Mouse (Mus musculus): Measurements from ENCODE around the gene Dlg3. TPM values are rescaled to one million over a fixed set of nuclear protein-coding genes. Genes with fewer than 3 reads are reported as not detected.

Gene Dlg3
- polyA plus RNA-seq, 1 experiment from 2014 or later = 2.2 TPM

GRCm38 (mm10) chrX:100832806-100833205, 65.3 kb downstream of the Dlg3 start:
- Histone ChIP-seq H3K4me2 (replicated peaks; ENCODE audit: low read depth) (no peak overlapping the region), H3K27me3 (replicated peaks; ENCODE audit: control insufficient read depth, insufficient read depth, low read length) (no peaks in the 10 kb centered on the region), H3K9me3 (ENCODE audit: control insufficient read depth) (no peaks in the 10 kb centered on the region), H3K4me3 (ENCODE audit: low read depth, low read length) (no peak overlapping the region), H3K36me3 (ENCODE audit: control insufficient read depth, insufficient read depth) (no peaks in the 10 kb centered on the region), H3K27ac (ENCODE audit: low read depth, low read length) (no peak overlapping the region), H3K9ac (ENCODE audit: low read depth, low read length) (no peak overlapping the region), H3K4me1 (replicated peaks; ENCODE audit: control insufficient read depth, insufficient read depth, low read length) (no peaks in the 10 kb centered on the region)
- 73% methylated on average over 2 of the region's 2 CpGs for WGBS
- ATAC-seq = no peak
- no peak for TF ChIP-seq CTCF (IDR thresholded peaks at IDR 0.05; ENCODE audit: low read depth)

GRCm38 (mm10) chrX:100839211-100839610, 71.7 kb downstream of the Dlg3 start:
- Histone ChIP-seq H3K4me3 (ENCODE audit: low read depth, low read length) (no peak overlapping the region), H3K27ac (ENCODE audit: low read depth, low read length) (no peak overlapping the region), H3K9me3 (ENCODE audit: control insufficient read depth) (no peaks in the 10 kb centered on the region), H3K9ac (ENCODE audit: low read depth, low read length) (no peak overlapping the region), H3K4me1 (replicated peaks; ENCODE audit: control insufficient read depth, insufficient read depth, low read length) (no peaks in the 10 kb centered on the region), H3K36me3 (ENCODE audit: control insufficient read depth, insufficient read depth) (no peaks in the 10 kb centered on the region), H3K27me3 (replicated peaks; ENCODE audit: control insufficient read depth, insufficient read depth, low read length) (no peaks in the 10 kb centered on the region), H3K4me2 (replicated peaks; ENCODE audit: low read depth) (no peak overlapping the region)
- TF ChIP-seq CTCF (IDR thresholded peaks at IDR 0.05; ENCODE audit: low read depth) = no peak
- no peak for ATAC-seq

Other genes with a start within 250 kb of the Dlg3 start
- not detected in 2 replicates for gene Dgat2l6, start 242.9 kb upstream of the Dlg3 start, polyA plus RNA-seq (2015; fragmentation: Nextera tagmentation; extraction: Ambion mirVana)
- not detected in 2 replicates for gene Awat1, start 195.5 kb upstream of the Dlg3 start, polyA plus RNA-seq (2015; fragmentation: Nextera tagmentation; extraction: Ambion mirVana)
- 0.44 and 0.53 TPM in 2 replicates for gene P2ry4, start 172.9 kb upstream of the Dlg3 start, polyA plus RNA-seq (2015; fragmentation: Nextera tagmentation; extraction: Ambion mirVana)
- gene Arr3, start 162.2 kb upstream of the Dlg3 start, polyA plus RNA-seq (2015; fragmentation: Nextera tagmentation; extraction: Ambion mirVana) = not detected in 2 replicates
- 3.5 and 4.0 TPM in 2 replicates for gene Kif4, start 142.0 kb upstream of the Dlg3 start, polyA plus RNA-seq (2015; fragmentation: Nextera tagmentation; extraction: Ambion mirVana)
- gene Pdzd11, start 141.2 kb upstream of the Dlg3 start, polyA plus RNA-seq (2015; fragmentation: Nextera tagmentation; extraction: Ambion mirVana) = 64.4 and 71.0 TPM in 2 replicates
- 7.2 and 7.7 TPM in 2 replicates for gene Gdpd2, start 37.8 kb upstream of the Dlg3 start, polyA plus RNA-seq (2015; fragmentation: Nextera tagmentation; extraction: Ambion mirVana)